Mouse (Mus musculus): ENCODE results near the gene Vps33a.
"Not testable (repeated sequence)": the region's sequence is repeated elsewhere in the genome, so short reads cannot be mapped to it uniquely, and the experiment has no call there.

Gene Vps33a

GRCm38 (mm10) chr5:123524393-123524750 is 48.5 kb downstream of the Vps33a start:
- DNase-seq (ENCODE audit: low spot score), result no peak

GRCm38 (mm10) chr5:123523692-123524392 is 49.0 kb downstream of the Vps33a start, which contains the start of gene Diablo:
Gene Diablo (minus strand): TSS chr5:123524176.
- peak; percentile 92 for DNase-seq (ENCODE audit: low spot score)

GRCm38 (mm10) chr5:123522166-123522565 is 50.7 kb downstream of the Vps33a start:
- no peak for DNase-seq (ENCODE audit: low spot score)

GRCm38 (mm10) chr5:123521621-123522020 is 51.2 kb downstream of the Vps33a start:
- DNase-seq (ENCODE audit: low spot score), result no peak

- DNase-seq (ENCODE audit: low spot score), result no peak
Observed at GRCm38 (mm10) chr5:123520666-123521065, 52.2 kb downstream of the Vps33a start.

- no peak for DNase-seq (ENCODE audit: low spot score)
Observed at GRCm38 (mm10) chr5:123514871-123515270, 58.0 kb downstream of the Vps33a start.

- no peak for DNase-seq (ENCODE audit: low spot score)
Observed at GRCm38 (mm10) chr5:123512102-123512501, 60.7 kb downstream of the Vps33a start.

- not testable (repeated sequence) for DNase-seq (ENCODE audit: low spot score)
Observed at GRCm38 (mm10) chr5:123511426-123511825, 61.4 kb downstream of the Vps33a start.

GRCm38 (mm10) chr5:123510160-123510559 is 62.7 kb downstream of the Vps33a start, which contains the start of gene B3gnt4:
Gene B3gnt4 (plus strand): TSS chr5:123510460.
- DNase-seq (ENCODE audit: low spot score), result no peak

GRCm38 (mm10) chr5:123508921-123509320 is 63.9 kb downstream of the Vps33a start:
- DNase-seq (ENCODE audit: low spot score), result no peak

GRCm38 (mm10) chr5:123507936-123508723 is 64.7 kb downstream of the Vps33a start:
- no peak for DNase-seq (ENCODE audit: low spot score)

- DNase-seq (ENCODE audit: low spot score), result no peak
Observed at GRCm38 (mm10) chr5:123501973-123502372, 70.9 kb downstream of the Vps33a start.

GRCm38 (mm10) chr5:123499717-123500116 is 73.1 kb downstream of the Vps33a start:
- no peak for DNase-seq (ENCODE audit: low spot score)

GRCm38 (mm10) chr5:123489935-123490334 is 82.9 kb downstream of the Vps33a start:
- DNase-seq (ENCODE audit: low spot score), result no peak

GRCm38 (mm10) chr5:123489112-123489785 is 83.6 kb downstream of the Vps33a start, which contains the start of the genes Lrrc43 and Il31:
Gene Lrrc43 (plus strand): TSS chr5:123489305.
Gene Il31 (minus strand): TSS chr5:123489489.
- no peak for DNase-seq (ENCODE audit: low spot score)

- no peak for DNase-seq (ENCODE audit: low spot score)
Observed at GRCm38 (mm10) chr5:123487659-123488395, 85.0 kb downstream of the Vps33a start.

All from layer of hippocampus, adult 9-10 months (tissue).